Mouse (Mus musculus) CH12.LX (cell line): Measurements from ENCODE around the gene Slc35c2. TPM values are rescaled to one million over a fixed set of nuclear protein-coding genes. Genes with fewer than 3 reads are reported as not detected.

Source experiments
- DNase-seq: peaks from one replicate; pipeline ENCODE4 v3.0.0-alpha.2; 2013; ENCODE audit errors: extremely low read depth
- H3K27ac ChIP-seq: 2 replicates; pipeline ENCODE4 v1.5.1; 2012; ENCODE audit warnings: low read depth, mild to moderate bottlenecking, control low read depth, moderate library complexity; ENCODE audit not compliant: insufficient read depth
- H3K27me3 ChIP-seq: replicated peaks from 2 replicates; pipeline ENCODE3; 2012; ENCODE audit warnings: inconsistent platforms
- H3K36me3 ChIP-seq, 2 experiments: replicated peaks in 1 of 2; 2 replicates each; pipeline versions ENCODE3 to v1.6.1; 2012; ENCODE audit warnings: inconsistent platforms in 1 of 2, low read length in 1 of 2, mild to moderate bottlenecking in 1 of 2, mixed read lengths in 1 of 2, moderate library complexity in 1 of 2; ENCODE audit not compliant: control insufficient read depth in 1 of 2, insufficient read depth in 1 of 2
- H3K4me1 ChIP-seq, 2 experiments: 2 replicates each; pipeline ENCODE4 v1.6.1; 2012; ENCODE audit warnings: inconsistent platforms in 1 of 2, moderate library complexity in 1 of 2; ENCODE audit not compliant: insufficient read depth in 2 of 2, control insufficient read depth in 1 of 2
- H3K4me2 ChIP-seq: 2 replicates; pipeline ENCODE4 v1.6.1; 2012; ENCODE audit warnings: low read depth, mild to moderate bottlenecking, control low read depth; ENCODE audit not compliant: poor library complexity, insufficient read depth, severe bottlenecking
- H3K4me3 ChIP-seq, 3 experiments: fragments of 150-350 bp in 1 of 3; sonication (generic) in 1 of 3; replicated peaks in 1 of 3; 2 replicates each; pipeline versions ENCODE3 to v1.5.1; 2011 to 2012; ENCODE audit warnings: low read depth in 2 of 3, low read length in 2 of 3, mild to moderate bottlenecking in 2 of 3, moderate library complexity in 2 of 3, control low read depth in 1 of 3, improper control_type of control experiment in 1 of 3, inconsistent platforms in 1 of 3, mixed read lengths in 1 of 3; ENCODE audit not compliant: poor library complexity in 1 of 3
- H3K79me2 ChIP-seq: replicated peaks from 2 replicates; pipeline ENCODE4 v1.6.1; 2012; ENCODE audit warnings: mild to moderate bottlenecking, moderate library complexity; ENCODE audit not compliant: control insufficient read depth, poor library complexity, insufficient read depth, severe bottlenecking; ENCODE audit errors: extremely low read depth
- H3K9ac ChIP-seq: 2 replicates; pipeline ENCODE4 v1.6.1; 2012; ENCODE audit warnings: low read depth, mild to moderate bottlenecking, control low read depth, moderate library complexity; ENCODE audit not compliant: insufficient read depth
- H3K9me3 ChIP-seq: replicated peaks from 2 replicates; pipeline ENCODE3; 2012; ENCODE audit warnings: low read length, inconsistent platforms, mixed read lengths
- BHLHE40 ChIP-seq: IDR thresholded peaks from 2 replicates; pipeline ENCODE4 v1.6.1; 2011; ENCODE audit warnings: mild to moderate bottlenecking, low read depth, low read length, improper control_type of control experiment
- CHD1 ChIP-seq: IDR thresholded peaks from 2 replicates; pipeline ENCODE4 v1.6.1; 2012; ENCODE audit warnings: low read depth, low read length, improper control_type of control experiment, inconsistent platforms
- CHD2 ChIP-seq: IDR thresholded peaks from 2 replicates; pipeline ENCODE4 v1.6.1; 2011; ENCODE audit warnings: low read length, improper control_type of control experiment
- E2F4 ChIP-seq: IDR thresholded peaks from 2 replicates; pipeline ENCODE4 v1.6.1; 2011; ENCODE audit warnings: low read depth, low read length, improper control_type of control experiment; ENCODE audit not compliant: insufficient replicate concordance
- EP300 ChIP-seq: IDR thresholded peaks from 2 replicates; pipeline ENCODE4 v1.6.1; 2011; ENCODE audit warnings: low read length, improper control_type of control experiment
- HCFC1 ChIP-seq: IDR thresholded peaks from 2 replicates; pipeline ENCODE4 v1.6.1; 2012; ENCODE audit warnings: low read depth, mild to moderate bottlenecking, inconsistent platforms, low read length, improper control_type of control experiment
- KAT2A ChIP-seq: IDR thresholded peaks from 2 replicates; pipeline ENCODE4 v1.6.1; 2012; ENCODE audit warnings: low read length, improper control_type of control experiment, inconsistent platforms; ENCODE audit not compliant: insufficient replicate concordance
- MAFK ChIP-seq: IDR thresholded peaks from 2 replicates; pipeline ENCODE4 v1.6.1; 2011; ENCODE audit warnings: low read length, improper control_type of control experiment; ENCODE audit not compliant: insufficient replicate concordance
- MAZ ChIP-seq: IDR thresholded peaks from 2 replicates; pipeline ENCODE4 v1.6.1; 2012; ENCODE audit warnings: low read depth, mild to moderate bottlenecking, inconsistent platforms, low read length, improper control_type of control experiment, moderate library complexity
- MXI1 ChIP-seq: IDR thresholded peaks from 2 replicates; pipeline ENCODE4 v1.6.1; 2011; ENCODE audit warnings: mild to moderate bottlenecking, low read depth, low read length, improper control_type of control experiment
- MYC ChIP-seq: IDR thresholded peaks from 2 replicates; pipeline ENCODE4 v1.6.1; 2011; ENCODE audit warnings: low read depth, mild to moderate bottlenecking, improper control_type of control experiment, low read length
- POLR2A ChIP-seq: IDR thresholded peaks from 2 replicates; pipeline ENCODE4 v1.6.1; 2011; ENCODE audit warnings: low read depth, mild to moderate bottlenecking, improper control_type of control experiment, low read length
- POLR2AphosphoS2 ChIP-seq: IDR thresholded peaks from 2 replicates; pipeline ENCODE4 v1.6.1; 2011; ENCODE audit warnings: low read depth, low read length, improper control_type of control experiment
- RAD21 ChIP-seq: IDR thresholded peaks from 2 replicates; pipeline ENCODE4 v1.6.1; 2011; ENCODE audit warnings: low read depth, mild to moderate bottlenecking, low read length, improper control_type of control experiment, moderate library complexity
- RCOR1 ChIP-seq: conservative IDR thresholded peaks from 2 replicates; pipeline ENCODE4 v1.6.1; 2012; ENCODE audit warnings: low read depth, mild to moderate bottlenecking, inconsistent platforms, low read length, improper control_type of control experiment
- SIN3A ChIP-seq: IDR thresholded peaks from 2 replicates; pipeline ENCODE4 v1.6.1; 2012; ENCODE audit warnings: low read length, improper control_type of control experiment, inconsistent platforms
- SMC3 ChIP-seq: IDR thresholded peaks from 2 replicates; pipeline ENCODE4 v1.6.1; 2011; ENCODE audit warnings: low read depth, low read length, improper control_type of control experiment
- TBP ChIP-seq: conservative IDR thresholded peaks from 2 replicates; pipeline ENCODE4 v1.6.1; 2011; ENCODE audit warnings: low read depth, low read length, improper control_type of control experiment
- UBTF ChIP-seq: IDR thresholded peaks from 2 replicates; pipeline ENCODE4 v1.6.1; 2012; ENCODE audit warnings: low read depth, mild to moderate bottlenecking, inconsistent platforms, low read length, improper control_type of control experiment, moderate library complexity
- USF1 ChIP-seq: IDR thresholded peaks from 2 replicates; pipeline ENCODE4 v1.6.1; 2014; ENCODE audit warnings: low read depth, mild to moderate bottlenecking, inconsistent platforms, low read length, improper control_type of control experiment
- ZC3H11A ChIP-seq: IDR thresholded peaks from 2 replicates; pipeline ENCODE4 v1.6.1; 2012; ENCODE audit warnings: low read depth, mild to moderate bottlenecking, inconsistent platforms, low read length, improper control_type of control experiment
- ZNF384 ChIP-seq: IDR thresholded peaks from 2 replicates; pipeline ENCODE4 v1.6.1; 2012; ENCODE audit warnings: low read depth, low read length, improper control_type of control experiment, inconsistent platforms
- dilution Hi-C: fragments of 300-500 bp; cut with MboI; formaldehyde crosslinking; loops from 2 replicates; pipeline ENCODE4 v1.14.3; 2020; ENCODE audit warnings: low sequenced_read_pairs; ENCODE audit not compliant: extremely low pct_unique_long_range_greater_than_20kb, extremely low pct_ligation_motif_present
- in situ Hi-C: fragments of 300-500 bp; cut with MboI; formaldehyde crosslinking; loops from 3 replicates; pipeline ENCODE4 v1.14.3; 2019; ENCODE audit warnings: low sequenced_read_pairs, low pct_ligation_motif_present, low pct_unique_long_range_greater_than_20kb, mixed read lengths
- polyA plus RNA-seq: library from polyadenylated mRNA; unstranded; fragments of >175 nt; gene quantifications from 2 replicates; pipeline ENCODE4 v1.2.1, GENCODE M21; 2012; ENCODE audit warnings: low read depth; ENCODE audit not compliant: insufficient read length
- total RNA-seq, 2 experiments: library from RNA; depleted of rRNA; stranded (reverse); fragments of 300-350 nt in 1 of 2; fragments of >200 nt in 1 of 2; gene quantifications; 2 replicates each; pipeline ENCODE4 v1.2.3; 2012 to 2014

The Slc35c2 gene
- total and polyA plus RNA-seq, 3 experiments = 45.5 to 57.8 (median 55.3) TPM

DNA sequence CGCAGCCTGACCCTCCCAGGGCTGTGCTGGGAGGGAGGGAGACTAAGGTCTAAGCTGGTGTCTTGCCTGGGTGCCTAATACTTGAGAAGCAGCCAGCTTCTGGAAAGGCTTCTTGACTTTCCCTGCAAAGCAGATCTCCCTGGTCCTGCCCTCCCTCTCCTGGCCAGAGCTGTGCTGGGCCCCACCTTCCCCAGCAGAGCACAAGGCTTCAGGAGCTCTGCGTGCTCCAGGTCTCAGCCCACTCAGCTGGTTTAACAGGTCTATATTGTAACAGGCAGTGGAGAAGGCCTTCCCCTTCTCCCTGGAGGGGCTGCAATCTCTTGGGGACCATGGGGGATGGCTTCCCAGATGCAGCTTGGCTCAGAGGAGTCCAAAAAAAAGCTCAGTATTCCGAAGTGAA is 13.7 kb upstream of the Slc35c2 start:
- TF ChIP-seq EP300 (no peak), MAFK (no peak), USF1 (no peak), HCFC1 (no peak), RCOR1 (no peak), SIN3A (no peak), CHD2 (no peak), BHLHE40 (no peak), TBP (no peak), E2F4 (no peak), MYC (no peak), SMC3 (no peak), POLR2A (no peak), MXI1 (no peak), POLR2AphosphoS2 (no peak)
- in situ Hi-C loops = no loop called here
- H3K27me3 ChIP-seq = no peaks in the 10 kb centered on the region
- H3K9me3 ChIP-seq = peaks cover 3% of the 10 kb centered on the region
- no peaks in the 10 kb centered on the region for H3K4me1 ChIP-seq
- H3K9ac ChIP-seq = no peak overlapping the region
- no peak overlapping the region for H3K4me2 ChIP-seq
- dilution Hi-C loops = no loop called here
- H3K4me3 ChIP-seq = no peak overlapping the region
- H3K36me3 ChIP-seq = peaks cover 53 to 86% of the 10 kb centered on the region in 2 experiments
- no peak for DNase-seq
- no peak overlapping the region for H3K27ac ChIP-seq
- H3K79me2 ChIP-seq = no peaks in the 10 kb centered on the region

DNA sequence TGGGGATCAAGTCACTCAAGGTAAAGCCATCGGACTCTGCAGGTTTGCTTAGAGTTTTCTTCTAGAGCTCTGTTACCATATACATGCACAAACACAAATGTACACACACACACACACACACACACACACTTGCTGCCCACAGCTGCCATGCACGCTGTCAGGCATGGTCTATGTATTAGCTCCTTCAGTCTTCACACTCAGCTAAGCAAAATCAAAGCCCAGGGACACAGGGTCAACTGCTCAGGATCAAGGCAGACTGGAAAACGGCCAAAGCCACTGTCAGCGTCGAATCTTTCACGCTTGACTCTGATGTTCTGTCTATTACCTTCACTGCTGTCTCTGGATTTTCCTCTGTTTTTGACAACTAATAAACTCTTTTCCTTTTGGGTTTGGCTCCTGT is 13.2 kb upstream of the Slc35c2 start:
- no peak overlapping the region for H3K27ac ChIP-seq
- H3K4me1 ChIP-seq = no peaks in the 10 kb centered on the region
- DNase-seq = no peak
- dilution Hi-C loops = no loop called here
- no peaks in the 10 kb centered on the region for H3K27me3 ChIP-seq
- H3K4me3 ChIP-seq = no peak overlapping the region
- no peak overlapping the region for H3K9ac ChIP-seq
- H3K79me2 ChIP-seq = no peaks in the 10 kb centered on the region
- peaks cover 3% of the 10 kb centered on the region for H3K9me3 ChIP-seq
- H3K36me3 ChIP-seq = peaks cover 58 to 88% of the 10 kb centered on the region in 2 experiments
- no peak for TF ChIP-seq MAZ
- TF ChIP-seq ZC3H11A = no peak
- no peak for TF ChIP-seq RAD21
- no peak for TF ChIP-seq CHD1
- TF ChIP-seq KAT2A = no peak
- no peak for TF ChIP-seq RCOR1
- no peak for TF ChIP-seq BHLHE40
- no peak for TF ChIP-seq POLR2A
- TF ChIP-seq UBTF = no peak
- TF ChIP-seq TBP = no peak
- no peak for TF ChIP-seq MXI1
- TF ChIP-seq ZNF384 = no peak
- no peak for TF ChIP-seq SIN3A
- no peak for TF ChIP-seq POLR2AphosphoS2
- no peak for TF ChIP-seq MAFK
- TF ChIP-seq, all 38 proteins: peak for 0
- in situ Hi-C loops = no loop called here
- no peak overlapping the region for H3K4me2 ChIP-seq
